Mouse (Mus musculus): ENCODE data around the gene Zbed3. TPM values are rescaled to one million over a fixed set of nuclear protein-coding genes. Genes with fewer than 3 reads are reported as not detected.

Zbed3 gene
- polyA plus RNA-seq, 1 experiment from 2014 or later, result 98.9 TPM

Other genes starting within 250 kb of the Zbed3 start
- 2.2 and 2.5 TPM in 2 replicates for gene Pde8b, start 73.3 kb upstream of the Zbed3 start, polyA plus RNA-seq (2016; fragmentation: Nextera tagmentation; extraction: Ambion mirVana)
- gene Aggf1, start 51.7 kb downstream of the Zbed3 start, polyA plus RNA-seq (2016; fragmentation: Nextera tagmentation; extraction: Ambion mirVana), result 47.4 TPM in 2 replicates
- 3.5 and 4.9 TPM in 2 replicates for gene Crhbp, start 121.3 kb downstream of the Zbed3 start, polyA plus RNA-seq (2016; fragmentation: Nextera tagmentation; extraction: Ambion mirVana)
- gene S100z, start 155.1 kb downstream of the Zbed3 start, polyA plus RNA-seq (2016; fragmentation: Nextera tagmentation; extraction: Ambion mirVana), result 1.6 and 4.2 TPM in 2 replicates
- 0.73 and 0.82 TPM in 2 replicates for gene F2rl1, start 201.6 kb downstream of the Zbed3 start, polyA plus RNA-seq (2016; fragmentation: Nextera tagmentation; extraction: Ambion mirVana)